Mouse (Mus musculus) heart, embryonic 10.5 days (tissue): ENCODE data around the gene Cyp17a1. TPM values are rescaled to one million over a fixed set of nuclear protein-coding genes. Genes with fewer than 3 reads are reported as not detected.
A peak's percentile ranks its signal among the peaks of the same experiment; 100 is the strongest.

Source experiments
- DNase-seq: peaks from one replicate; pipeline ENCODE4 v3.0.0-alpha.2; 2017; ENCODE audit warnings: low spot score
- H3K27ac ChIP-seq: fragments of 300-500 bp; sonication (generic); 2 replicates; pipeline ENCODE4 v1.5.1; 2016; ENCODE audit warnings: mild to moderate bottlenecking
- H3K27me3 ChIP-seq: fragments of 300-500 bp; sonication (generic); 2 replicates; pipeline ENCODE4 v1.6.1; 2016; ENCODE audit warnings: mild to moderate bottlenecking; ENCODE audit not compliant: poor library complexity, insufficient read depth, severe bottlenecking
- H3K36me3 ChIP-seq: fragments of 300-500 bp; sonication (generic); 2 replicates; pipeline ENCODE4 v1.6.1; 2016; ENCODE audit warnings: mild to moderate bottlenecking, moderate library complexity
- H3K4me1 ChIP-seq: fragments of 300-500 bp; sonication (generic); 2 replicates; pipeline ENCODE4 v1.6.1; 2016; ENCODE audit warnings: mild to moderate bottlenecking
- H3K4me3 ChIP-seq: fragments of 300-500 bp; sonication (generic); 2 replicates; pipeline ENCODE4 v1.5.1; 2016; ENCODE audit warnings: mild to moderate bottlenecking, moderate library complexity
- H3K9me3 ChIP-seq: fragments of 300-500 bp; sonication (generic); 2 replicates; pipeline ENCODE4 v1.6.1; 2016; ENCODE audit warnings: mild to moderate bottlenecking, moderate library complexity
- WGBS: fragments of 180-500 bp; shearing (Covaris S2); methylation state at CpG from one replicate; pipeline ENCODE4 v1.1.7; 2016; 5-methylcytosine and 5-hydroxymethylcytosine counted together
- polyA plus RNA-seq: library from polyadenylated mRNA; unstranded; fragments of >200 nt; fragmentation: Nextera tagmentation; extraction: Ambion mirVana; gene quantifications from 2 replicates; pipeline ENCODE4 v1.2.1, GENCODE M21; 2016

The Cyp17a1 gene
- polyA plus RNA-seq, 1 experiment from 2014 or later: 0.40 TPM

GRCm38 (mm10) chr19:46696943-46697342 lies 24.0 kb upstream of the Cyp17a1 start:
- peaks cover 4% of the 10 kb centered on the region; the same call in 1 of the 2 replicates for H3K4me1 ChIP-seq
- 89% methylated on average over 7 of the region's 7 CpGs for WGBS
- no peak overlapping the region for H3K27ac ChIP-seq
- DNase-seq: no peak
- no peak overlapping the region for H3K4me3 ChIP-seq
- no peaks in the 10 kb centered on the region for H3K9me3 ChIP-seq
- H3K27me3 ChIP-seq: no peaks in the 10 kb centered on the region
- H3K36me3 ChIP-seq: peaks cover 39% of the 10 kb centered on the region

GRCm38 (mm10) chr19:46696482-46696881 lies 23.5 kb upstream of the Cyp17a1 start:
- Histone ChIP-seq H3K9me3 (no peaks in the 10 kb centered on the region), H3K4me3 (no peak overlapping the region), H3K4me1 (peaks cover 4% of the 10 kb centered on the region; the same call in 1 of the 2 replicates), H3K36me3 (peaks cover 36% of the 10 kb centered on the region), H3K27ac (no peak overlapping the region), H3K27me3 (no peaks in the 10 kb centered on the region)
- no peak for DNase-seq
- 91% methylated on average over 8 of the region's 8 CpGs for WGBS

- Histone ChIP-seq H3K27ac (no peak overlapping the region), H3K27me3 (no peaks in the 10 kb centered on the region), H3K4me1 (peaks cover 13% of the 10 kb centered on the region; the same call in 1 of the 2 replicates), H3K4me3 (no peak overlapping the region), H3K36me3 (peaks cover 28% of the 10 kb centered on the region), H3K9me3 (no peaks in the 10 kb centered on the region)
- 83% methylated on average over 4 of the region's 4 CpGs for WGBS
- no peak for DNase-seq
Observed at GRCm38 (mm10) chr19:46693146-46693545, 20.2 kb upstream of the Cyp17a1 start.

GRCm38 (mm10) chr19:46691078-46691477 lies 18.1 kb upstream of the Cyp17a1 start:
- Histone ChIP-seq H3K4me3 (no peak overlapping the region), H3K9me3 (no peaks in the 10 kb centered on the region), H3K27me3 (no peaks in the 10 kb centered on the region), H3K36me3 (peaks cover 17% of the 10 kb centered on the region), H3K4me1 (peaks cover 9% of the 10 kb centered on the region; the same call in 1 of the 2 replicates), H3K27ac (no peak overlapping the region)
- DNase-seq: no peak
- WGBS: 80% methylated on average over 2 of the region's 2 CpGs

GRCm38 (mm10) chr19:46690387-46690786 lies 17.4 kb upstream of the Cyp17a1 start:
- Histone ChIP-seq H3K9me3 (no peaks in the 10 kb centered on the region), H3K27ac (peak overlapping the region; percentile 97), H3K4me3 (peak overlapping the region; percentile 75), H3K27me3 (no peaks in the 10 kb centered on the region), H3K4me1 (peaks cover 9% of the 10 kb centered on the region; the same call in 1 of the 2 replicates), H3K36me3 (peaks cover 13% of the 10 kb centered on the region)
- WGBS: 74% methylated on average over 11 of the region's 11 CpGs
- DNase-seq: no peak

GRCm38 (mm10) chr19:46689460-46690372 lies 16.7 kb upstream of the Cyp17a1 start, which contains the start of gene Borcs7:
Gene Borcs7, plus strand, starts transcription at chr19:46689906.
- Histone ChIP-seq H3K9me3 (no peaks in the 10 kb centered on the region), H3K36me3 (peaks cover 6% of the 10 kb centered on the region; the same call in 1 of the 2 replicates), H3K4me3 (peak within 1 kb of the TSS; percentile 75), H3K27me3 (no peaks in the 10 kb centered on the region), H3K27ac (peak within 1 kb of the TSS; percentile 97), H3K4me1 (peaks cover 9% of the 10 kb centered on the region; the same call in 1 of the 2 replicates)
- DNase-seq: peak; percentile 95
- WGBS: 3% methylated on average over 44 of the region's 44 CpGs

- Histone ChIP-seq H3K27ac (no peak overlapping the region), H3K36me3 (no peaks in the 10 kb centered on the region), H3K4me1 (peaks cover 14% of the 10 kb centered on the region), H3K27me3 (no peaks in the 10 kb centered on the region), H3K9me3 (no peaks in the 10 kb centered on the region), H3K4me3 (no peak overlapping the region)
- DNase-seq: no peak
- WGBS: 49% methylated on average over 12 of the region's 12 CpGs
Observed at GRCm38 (mm10) chr19:46679720-46680383, 6.9 kb upstream of the Cyp17a1 start.

- 85% methylated on average over 3 of the region's 3 CpGs for WGBS
Observed at GRCm38 (mm10) chr19:46675641-46676040, 2.7 kb upstream of the Cyp17a1 start.

GRCm38 (mm10) chr19:46670691-46671090 lies 2.3 kb downstream of the Cyp17a1 start:
- 16% methylated on average over 13 of the region's 13 CpGs for WGBS

More at GRCm38 (mm10) chr19:46675641-46676040, 2.7 kb upstream of the Cyp17a1 start:
- no peaks in the 10 kb centered on the region for H3K36me3 ChIP-seq
- H3K4me1 ChIP-seq: peaks cover 19% of the 10 kb centered on the region
- DNase-seq: no peak
- no peak overlapping the region for H3K27ac ChIP-seq
- H3K27me3 ChIP-seq: peaks cover 12% of the 10 kb centered on the region; the same call in 1 of the 2 replicates
- no peak overlapping the region for H3K4me3 ChIP-seq
- no peaks in the 10 kb centered on the region for H3K9me3 ChIP-seq

GRCm38 (mm10) chr19:46669802-46670201 lies 3.2 kb downstream of the Cyp17a1 start:
- H3K4me3 ChIP-seq: no peak overlapping the region
- H3K27ac ChIP-seq: no peak overlapping the region
- H3K27me3 ChIP-seq: peaks cover 12% of the 10 kb centered on the region; the same call in 1 of the 2 replicates
- peaks cover 42% of the 10 kb centered on the region for H3K4me1 ChIP-seq
- WGBS: 36% methylated on average over 5 of the region's 5 CpGs
- DNase-seq: no peak
- H3K36me3 ChIP-seq: no peaks in the 10 kb centered on the region
- no peaks in the 10 kb centered on the region for H3K9me3 ChIP-seq

More at GRCm38 (mm10) chr19:46670691-46671090, 2.3 kb downstream of the Cyp17a1 start:
- H3K36me3 ChIP-seq: no peaks in the 10 kb centered on the region
- H3K9me3 ChIP-seq: no peaks in the 10 kb centered on the region
- no peak overlapping the region for H3K4me3 ChIP-seq
- peaks cover 12% of the 10 kb centered on the region; the same call in 1 of the 2 replicates for H3K27me3 ChIP-seq
- H3K4me1 ChIP-seq: peaks cover 36% of the 10 kb centered on the region
- no peak overlapping the region for H3K27ac ChIP-seq
- peak; percentile 87 for DNase-seq

- no peak overlapping the region for H3K4me3 ChIP-seq
- WGBS: 86% methylated on average over 10 of the region's 10 CpGs
- H3K9me3 ChIP-seq: no peaks in the 10 kb centered on the region
- H3K4me1 ChIP-seq: peaks cover 42% of the 10 kb centered on the region
- peaks cover 12% of the 10 kb centered on the region; the same call in 1 of the 2 replicates for H3K27me3 ChIP-seq
- DNase-seq: no peak
- H3K36me3 ChIP-seq: no peaks in the 10 kb centered on the region
- 0 out of 2 replicates have a peak overlapping the region, but pooled peaks have one; percentile 14 for H3K27ac ChIP-seq
Observed at GRCm38 (mm10) chr19:46668263-46668662, 4.7 kb downstream of the Cyp17a1 start.

- H3K36me3 ChIP-seq: no peaks in the 10 kb centered on the region
- no peak for DNase-seq
- H3K27me3 ChIP-seq: peaks cover 8% of the 10 kb centered on the region; the same call in 1 of the 2 replicates
- no peak overlapping the region for H3K27ac ChIP-seq
- H3K4me1 ChIP-seq: peaks cover 48% of the 10 kb centered on the region
- H3K4me3 ChIP-seq: no peak overlapping the region
- no peaks in the 10 kb centered on the region for H3K9me3 ChIP-seq
- WGBS: 48% methylated on average over 11 of the region's 11 CpGs
Observed at GRCm38 (mm10) chr19:46667300-46667699, 5.7 kb downstream of the Cyp17a1 start.
